Mouse (Mus musculus) heart, embryonic 15.5 days (tissue): ENCODE data around the gene Hnrnpul1. TPM values are rescaled to one million over a fixed set of nuclear protein-coding genes. Genes with fewer than 3 reads are reported as not detected.
"Not testable (repeated sequence)": the region's sequence is repeated elsewhere in the genome, so short reads cannot be mapped to it uniquely, and the experiment has no call there.

Experiments used
- ATAC-seq: fragments of 200-750 bp; cut with Nextera tagmentation; replicated peaks from 2 replicates; pipeline ENCODE4 v1.8.0; 2017; ENCODE audit warnings: low read depth, moderate TSS enrichment; ENCODE audit not compliant: insufficient number of reproducible peaks, insufficient read depth, low FRiP score
- H3K27ac ChIP-seq: fragments of 300-500 bp; sonication (generic); 2 replicates; pipeline ENCODE4 v1.5.1; 2015; ENCODE audit warnings: mild to moderate bottlenecking, inconsistent platforms
- H3K27me3 ChIP-seq: fragments of 300-500 bp; sonication (generic); 2 replicates; pipeline ENCODE4 v1.6.1; 2015; ENCODE audit warnings: inconsistent platforms
- H3K36me3 ChIP-seq: fragments of 300-500 bp; sonication (generic); 2 replicates; pipeline ENCODE4 v1.6.1; 2015; ENCODE audit warnings: mild to moderate bottlenecking, inconsistent platforms
- H3K4me1 ChIP-seq: fragments of 300-500 bp; sonication (generic); replicated peaks from 2 replicates; pipeline ENCODE4 v1.6.1; 2015; ENCODE audit warnings: inconsistent platforms
- H3K4me2 ChIP-seq: fragments of 300-500 bp; sonication (generic); 2 replicates; pipeline ENCODE4 v1.6.1; 2015; ENCODE audit warnings: inconsistent platforms, mild to moderate bottlenecking, moderate library complexity
- H3K4me3 ChIP-seq: fragments of 300-500 bp; sonication (generic); 2 replicates; pipeline ENCODE4 v1.5.1; 2015; ENCODE audit warnings: mild to moderate bottlenecking, inconsistent platforms
- H3K9ac ChIP-seq: fragments of 300-500 bp; sonication (generic); 2 replicates; pipeline ENCODE4 v1.6.1; 2015; ENCODE audit warnings: mild to moderate bottlenecking, inconsistent platforms
- H3K9me3 ChIP-seq: fragments of 300-500 bp; sonication (generic); replicated peaks from 2 replicates; pipeline ENCODE4 v1.6.1; 2016; ENCODE audit warnings: inconsistent platforms
- WGBS: fragments of 180-500 bp; shearing (Covaris S2); methylation state at CpG from one replicate; pipeline ENCODE4 v1.1.7; 2015; ENCODE audit warnings: mixed read lengths; 5-methylcytosine and 5-hydroxymethylcytosine counted together
- polyA plus RNA-seq: library from polyadenylated mRNA; unstranded; fragments of >200 nt; fragmentation: Nextera tagmentation; extraction: Ambion mirVana; gene quantifications from 2 replicates; pipeline ENCODE4 v1.2.1, GENCODE M21; 2015

Gene Hnrnpul1
- polyA plus RNA-seq, 1 experiment from 2014 or later = 35.4 TPM

DNA sequence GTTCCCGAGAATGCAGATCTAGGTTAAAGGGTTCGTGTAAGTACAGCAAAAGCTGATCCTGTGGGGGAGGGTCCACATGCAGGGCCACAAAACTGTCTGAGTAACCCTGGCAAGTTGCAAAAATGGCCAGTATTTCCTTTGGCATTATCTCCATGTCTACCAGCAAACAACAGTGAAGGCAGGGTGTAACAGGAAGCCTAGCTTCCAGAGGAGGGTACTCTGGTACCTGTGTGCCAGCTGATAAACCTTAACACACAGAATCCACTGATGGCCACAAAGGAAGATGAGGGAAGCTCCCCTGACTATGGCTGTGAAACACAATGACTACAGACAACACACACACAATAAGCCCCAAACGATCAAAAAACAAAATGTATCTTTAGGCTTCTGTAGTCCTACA lies 16.3 kb downstream of the Hnrnpul1 start:
- no peak overlapping the region for H3K4me2 ChIP-seq
- H3K27ac ChIP-seq = no peak overlapping the region
- peaks cover 98% of the 10 kb centered on the region for H3K36me3 ChIP-seq
- no peaks in the 10 kb centered on the region for H3K4me1 ChIP-seq
- no peaks in the 10 kb centered on the region for H3K27me3 ChIP-seq
- H3K9me3 ChIP-seq = no peaks in the 10 kb centered on the region
- H3K9ac ChIP-seq = no peak overlapping the region
- ATAC-seq = no peak
- no peak overlapping the region for H3K4me3 ChIP-seq
- WGBS = 89% methylated on average over 3 of the region's 3 CpGs

- peaks cover 98% of the 10 kb centered on the region for H3K36me3 ChIP-seq
- no peak overlapping the region for H3K4me2 ChIP-seq
- no peak for ATAC-seq
- H3K9me3 ChIP-seq = no peaks in the 10 kb centered on the region
- H3K27me3 ChIP-seq = no peaks in the 10 kb centered on the region
- no peak overlapping the region for H3K4me3 ChIP-seq
- H3K4me1 ChIP-seq = no peaks in the 10 kb centered on the region
- no peak overlapping the region for H3K27ac ChIP-seq
- no peak overlapping the region for H3K9ac ChIP-seq
- 91% methylated on average over 2 of the region's 2 CpGs for WGBS
Observed at GRCm38 (mm10) chr7:25736920-25737319, 17.6 kb downstream of the Hnrnpul1 start.

- Histone ChIP-seq H3K9ac (no peak overlapping the region), H3K9me3 (no peaks in the 10 kb centered on the region), H3K4me2 (no peak overlapping the region), H3K27me3 (no peaks in the 10 kb centered on the region), H3K36me3 (peaks cover 96% of the 10 kb centered on the region), H3K4me3 (no peak overlapping the region), H3K27ac (no peak overlapping the region), H3K4me1 (no peaks in the 10 kb centered on the region)
- WGBS = 30% methylated on average over 4 of the region's 4 CpGs
- no peak for ATAC-seq
Observed at GRCm38 (mm10) chr7:25734991-25735390, 19.6 kb downstream of the Hnrnpul1 start.

DNA sequence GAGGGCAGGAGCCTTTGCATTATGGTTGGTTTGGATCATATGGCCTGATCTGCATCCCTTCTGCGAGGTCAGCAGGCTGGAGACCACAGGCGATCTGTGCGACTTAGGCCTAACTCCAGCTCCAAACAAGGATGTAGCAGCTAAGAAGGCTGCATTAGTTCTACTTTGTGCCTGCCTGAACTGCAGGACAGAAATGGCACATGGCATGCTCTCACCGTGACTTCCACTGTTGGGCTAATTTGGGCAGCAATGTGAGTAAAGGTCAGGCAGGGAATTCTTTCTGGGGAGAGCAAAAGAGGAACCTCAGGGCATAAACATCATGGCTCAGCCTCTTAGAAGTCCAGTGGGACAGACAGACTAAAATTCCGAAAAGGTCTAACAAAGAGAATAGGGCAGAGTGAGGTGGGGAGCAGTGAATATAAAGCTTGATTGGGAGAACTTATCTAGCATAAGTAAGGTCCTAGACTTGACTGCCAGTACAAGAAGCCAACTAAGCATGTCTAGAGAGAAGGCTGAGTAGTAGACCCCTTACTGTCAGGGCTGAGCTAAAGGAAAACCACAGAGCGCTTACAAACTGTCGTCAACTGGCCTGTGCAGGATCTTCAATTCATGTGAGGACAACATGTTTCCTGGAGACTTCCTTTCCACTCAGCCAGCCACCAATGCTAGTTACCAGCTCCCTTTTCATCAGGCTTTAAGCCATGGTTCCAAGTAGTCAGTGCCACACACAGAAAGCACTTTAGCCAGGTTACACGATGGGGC lies 23.1 kb downstream of the Hnrnpul1 start:
- H3K9ac ChIP-seq = no peak overlapping the region
- no peaks in the 10 kb centered on the region for H3K9me3 ChIP-seq
- H3K4me1 ChIP-seq = no peaks in the 10 kb centered on the region
- ATAC-seq = no peak
- 79% methylated on average over 8 of the region's 8 CpGs for WGBS
- no peak overlapping the region for H3K4me2 ChIP-seq
- no peaks in the 10 kb centered on the region for H3K27me3 ChIP-seq
- H3K4me3 ChIP-seq = no peak overlapping the region
- peaks cover 93% of the 10 kb centered on the region for H3K36me3 ChIP-seq
- no peak overlapping the region; the same call in 1 of the 2 replicates for H3K27ac ChIP-seq

- no peak overlapping the region for H3K4me3 ChIP-seq
- no peak overlapping the region for H3K4me2 ChIP-seq
- H3K9me3 ChIP-seq = no peaks in the 10 kb centered on the region
- WGBS = 94% methylated on average over 2 of the region's 2 CpGs
- H3K27me3 ChIP-seq = no peaks in the 10 kb centered on the region
- no peak overlapping the region for H3K27ac ChIP-seq
- no peak overlapping the region for H3K9ac ChIP-seq
- ATAC-seq = no peak
- H3K36me3 ChIP-seq = peaks cover 93% of the 10 kb centered on the region
- no peaks in the 10 kb centered on the region for H3K4me1 ChIP-seq
Observed at GRCm38 (mm10) chr7:25729862-25730261, 24.7 kb downstream of the Hnrnpul1 start.

GRCm38 (mm10) chr7:25729396-25729795 lies 25.2 kb downstream of the Hnrnpul1 start:
- H3K9me3 ChIP-seq = no peaks in the 10 kb centered on the region
- WGBS = 20% methylated on average over 2 of the region's 2 CpGs
- ATAC-seq = 0 out of 2 replicates have a peak, but pooled peaks have one; percentile 43

GRCm38 (mm10) chr7:25727800-25728199 lies 26.8 kb downstream of the Hnrnpul1 start:
- H3K4me1 ChIP-seq = no peaks in the 10 kb centered on the region
- ATAC-seq = no peak
- H3K9ac ChIP-seq = no peak overlapping the region
- H3K9me3 ChIP-seq = no peaks in the 10 kb centered on the region
- H3K27me3 ChIP-seq = no peaks in the 10 kb centered on the region
- 92% methylated on average over 5 of the region's 5 CpGs for WGBS
- H3K4me3 ChIP-seq = no peak overlapping the region
- peaks cover 94% of the 10 kb centered on the region for H3K36me3 ChIP-seq
- no peak overlapping the region for H3K27ac ChIP-seq
- no peak overlapping the region for H3K4me2 ChIP-seq

More at GRCm38 (mm10) chr7:25729396-25729795, 25.2 kb downstream of the Hnrnpul1 start:
- Histone ChIP-seq H3K4me3 (no peak overlapping the region), H3K9ac (no peak overlapping the region), H3K4me2 (no peak overlapping the region), H3K36me3 (peaks cover 93% of the 10 kb centered on the region), H3K4me1 (no peaks in the 10 kb centered on the region), H3K27me3 (no peaks in the 10 kb centered on the region), H3K27ac (no peak overlapping the region)

DNA sequence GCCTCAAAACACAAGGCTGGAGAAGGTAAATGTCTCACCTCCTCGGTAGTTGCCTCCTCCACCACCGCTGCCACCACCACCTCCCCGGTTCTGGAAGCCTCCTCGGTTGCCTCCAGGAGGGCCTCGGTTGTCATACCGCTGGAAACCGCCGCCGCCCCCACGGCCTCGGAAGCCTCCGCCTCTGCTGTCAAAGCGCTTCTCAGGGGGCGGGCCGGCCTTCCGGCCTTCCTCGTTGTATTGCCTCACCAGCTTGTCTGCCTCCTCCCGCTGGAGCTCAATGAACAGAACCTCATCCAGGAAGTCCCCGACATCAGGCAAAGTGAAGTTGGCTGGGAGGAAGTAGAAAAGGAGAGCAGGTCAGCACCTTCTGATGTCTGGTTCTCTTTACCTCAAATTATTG lies 28.7 kb downstream of the Hnrnpul1 start:
- no peak overlapping the region for H3K27ac ChIP-seq
- H3K9me3 ChIP-seq = no peaks in the 10 kb centered on the region
- no peak overlapping the region for H3K9ac ChIP-seq
- H3K27me3 ChIP-seq = no peaks in the 10 kb centered on the region
- H3K4me2 ChIP-seq = no peak overlapping the region
- ATAC-seq = no peak
- H3K4me1 ChIP-seq = no peaks in the 10 kb centered on the region
- H3K36me3 ChIP-seq = peaks cover 90% of the 10 kb centered on the region
- WGBS = 76% methylated on average over 19 of the region's 19 CpGs
- H3K4me3 ChIP-seq = no peak overlapping the region

- Histone ChIP-seq H3K36me3 (peaks cover 56% of the 10 kb centered on the region), H3K27ac (peak overlapping the region; percentile 3; the same call in 1 of the 2 replicates), H3K4me1 (peaks cover 18% of the 10 kb centered on the region)
- not testable (repeated sequence) for ATAC-seq, H3K9me3 ChIP-seq, H3K9ac ChIP-seq, H3K27me3 ChIP-seq, H3K4me3 ChIP-seq, H3K4me2 ChIP-seq
Observed at GRCm38 (mm10) chr7:25721776-25722175, 32.8 kb downstream of the Hnrnpul1 start.

DNA sequence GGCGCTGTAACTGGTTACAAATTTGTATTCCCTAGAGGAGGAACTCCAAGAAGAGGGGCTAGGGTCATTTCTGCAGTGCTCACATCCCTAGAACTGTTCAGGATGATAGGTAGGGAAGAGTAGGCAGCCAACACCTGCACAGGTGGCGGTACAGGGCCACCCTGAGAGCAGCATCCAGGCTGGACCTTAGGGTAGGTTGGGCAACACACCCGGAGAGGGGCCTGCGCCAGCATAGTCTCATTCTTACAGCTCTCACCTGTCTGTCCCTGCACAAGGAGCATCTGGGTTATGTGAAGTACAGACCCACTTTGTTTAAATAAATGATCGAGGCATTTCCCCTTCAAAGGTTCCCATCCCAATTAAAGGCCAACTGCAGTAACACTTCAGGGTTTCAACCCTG lies 33.8 kb downstream of the Hnrnpul1 start:
- no peak for ATAC-seq
- Histone ChIP-seq H3K9me3 (no peaks in the 10 kb centered on the region), H3K27ac (no peak overlapping the region), H3K9ac (no peak overlapping the region), H3K4me3 (no peak overlapping the region), H3K36me3 (peaks cover 51% of the 10 kb centered on the region), H3K27me3 (no peaks in the 10 kb centered on the region), H3K4me1 (peaks cover 18% of the 10 kb centered on the region), H3K4me2 (no peak overlapping the region)
- WGBS = 92% methylated on average over 5 of the region's 5 CpGs

- Histone ChIP-seq H3K4me2 (peak overlapping the region; percentile 80; the same call in 1 of the 2 replicates), H3K9me3 (no peaks in the 10 kb centered on the region), H3K27ac (peak overlapping the region; percentile 77), H3K9ac (no peak overlapping the region), H3K36me3 (peaks cover 51% of the 10 kb centered on the region), H3K4me1 (peaks cover 18% of the 10 kb centered on the region), H3K4me3 (no peak overlapping the region), H3K27me3 (no peaks in the 10 kb centered on the region)
- WGBS = 56% methylated on average over 10 of the region's 10 CpGs
- ATAC-seq = no peak
Observed at GRCm38 (mm10) chr7:25719761-25720610, 34.6 kb downstream of the Hnrnpul1 start.
